Mouse (Mus musculus) small intestine, adult 2 months (tissue): ENCODE results near the gene Mnat1. TPM values are rescaled to one million over a fixed set of nuclear protein-coding genes. Genes with fewer than 3 reads are reported as not detected.

ENCODE experiments used
- H3K27ac ChIP-seq: fragments of 200-500 bp; 2 replicates; pipeline ENCODE4 v1.5.1; 2012; ENCODE audit warnings: low read depth, low read length, control low read depth, inconsistent platforms; ENCODE audit not compliant: insufficient read depth
- H3K27me3 ChIP-seq: fragments of 200-500 bp; 2 replicates; pipeline ENCODE4 v1.6.1; 2012; ENCODE audit warnings: mild to moderate bottlenecking, moderate library complexity, low read length, inconsistent platforms; ENCODE audit not compliant: control insufficient read depth, insufficient read depth
- H3K36me3 ChIP-seq: fragments of 200-500 bp; 2 replicates; pipeline ENCODE4 v1.6.1; 2012; ENCODE audit warnings: mild to moderate bottlenecking, low read length, control low read depth, inconsistent platforms; ENCODE audit not compliant: control insufficient read depth, insufficient read depth
- H3K4me1 ChIP-seq: fragments of 200-500 bp; 2 replicates; pipeline ENCODE4 v1.6.1; 2012; ENCODE audit warnings: low read length, inconsistent platforms, mixed read lengths; ENCODE audit not compliant: control insufficient read depth, insufficient read depth, insufficient read length
- H3K4me3 ChIP-seq: fragments of 200-500 bp; 2 replicates; pipeline ENCODE4 v1.5.1; 2012; ENCODE audit warnings: low read depth, mild to moderate bottlenecking, control low read depth, inconsistent platforms, low read length, moderate library complexity
- CTCF ChIP-seq: fragments of 200-500 bp; IDR thresholded peaks from 2 replicates; pipeline ENCODE4 v1.5.1; 2012; ENCODE audit warnings: low read depth, mild to moderate bottlenecking, control low read depth, inconsistent platforms, low read length, moderate library complexity, mixed read lengths; ENCODE audit not compliant: insufficient replicate concordance, insufficient read length; ENCODE audit errors: extremely low read depth
- POLR2A ChIP-seq: fragments of 200-500 bp; IDR thresholded peaks from 2 replicates; pipeline ENCODE4 v1.6.1; 2012; ENCODE audit warnings: low read depth, mild to moderate bottlenecking, control low read depth, inconsistent platforms, low read length, moderate library complexity
- WGBS: fragments of 180-500 bp; shearing (Covaris S2); methylation state at CpG from one replicate; pipeline ENCODE4 v1.1.7; 2018; 5-methylcytosine and 5-hydroxymethylcytosine counted together
- polyA plus RNA-seq: library from polyadenylated mRNA; depleted of rRNA; stranded (reverse); fragments of >200 nt; gene quantifications from 2 replicates; pipeline ENCODE4 v1.2.3, GENCODE M21; 2012; rRNA removed

The Mnat1 gene
- polyA plus RNA-seq, 1 experiment = 1.7 TPM

DNA sequence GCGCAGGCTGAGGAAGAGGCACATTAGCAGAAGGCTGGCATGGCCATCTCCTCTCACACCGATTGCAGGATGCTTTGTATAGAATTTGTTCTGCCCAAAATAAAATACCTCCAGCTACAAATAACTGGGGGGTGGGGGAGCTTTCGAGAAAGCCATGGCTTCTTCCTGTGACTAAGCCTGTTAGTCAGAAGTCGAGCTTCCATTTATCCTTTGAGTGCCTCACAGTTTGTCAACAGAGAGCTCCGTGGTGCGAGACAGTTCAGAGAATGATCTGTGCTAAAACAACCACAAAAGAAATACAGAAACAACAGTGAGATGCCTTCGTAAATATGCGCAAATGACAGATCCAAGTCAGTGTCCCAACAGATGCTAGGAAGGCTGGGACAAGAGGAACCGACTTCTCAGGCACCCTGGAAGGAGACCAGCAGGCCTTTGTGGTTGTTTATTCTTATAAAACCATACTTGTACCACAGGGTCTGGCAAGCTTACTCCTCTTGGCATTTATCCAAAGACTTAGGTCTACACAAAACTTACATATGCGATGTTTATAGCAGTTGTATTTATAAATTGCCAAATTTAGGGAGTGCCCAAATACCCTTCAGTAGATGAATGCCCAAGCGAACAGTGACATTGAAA, 172.1 kb downstream of the Mnat1 start:
- Histone ChIP-seq H3K4me3 (no peak overlapping the region), H3K27me3 (no peaks in the 10 kb centered on the region), H3K36me3 (peaks cover 4% of the 10 kb centered on the region), H3K4me1 (peaks cover 2% of the 10 kb centered on the region; the same call in 1 of the 2 replicates), H3K27ac (no peak overlapping the region)
- TF ChIP-seq CTCF = no peak
- no peak for TF ChIP-seq POLR2A
- WGBS = 77% methylated on average over 11 of the region's 11 CpGs

DNA sequence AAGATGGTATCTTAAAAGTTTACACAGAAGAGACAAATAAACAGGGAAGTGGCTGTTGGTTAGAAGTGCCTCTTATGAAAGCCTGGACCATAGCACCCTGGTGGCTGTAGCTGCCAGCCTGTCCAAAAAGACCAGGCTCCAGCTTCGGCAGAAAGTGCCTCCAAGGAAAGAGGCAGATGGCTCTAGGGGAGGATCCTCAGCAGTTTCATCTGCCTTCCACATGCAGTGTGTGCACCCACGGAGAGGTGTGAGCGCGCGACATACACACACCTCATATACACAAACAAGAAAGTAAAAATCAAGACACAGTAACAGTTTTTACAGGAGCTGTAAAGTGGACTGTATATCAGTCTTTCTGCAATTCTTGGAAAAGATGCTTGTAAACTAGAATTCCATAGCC, 175.1 kb downstream of the Mnat1 start:
- WGBS = 94% methylated on average over 5 of the region's 5 CpGs
- no peaks in the 10 kb centered on the region for H3K27me3 ChIP-seq
- H3K36me3 ChIP-seq = no peaks in the 10 kb centered on the region; the same call in 1 of the 2 replicates
- no peak overlapping the region for H3K4me3 ChIP-seq
- H3K27ac ChIP-seq = no peak overlapping the region
- TF ChIP-seq POLR2A = no peak
- TF ChIP-seq CTCF = no peak
- H3K4me1 ChIP-seq = peaks cover 2% of the 10 kb centered on the region; the same call in 1 of the 2 replicates

DNA sequence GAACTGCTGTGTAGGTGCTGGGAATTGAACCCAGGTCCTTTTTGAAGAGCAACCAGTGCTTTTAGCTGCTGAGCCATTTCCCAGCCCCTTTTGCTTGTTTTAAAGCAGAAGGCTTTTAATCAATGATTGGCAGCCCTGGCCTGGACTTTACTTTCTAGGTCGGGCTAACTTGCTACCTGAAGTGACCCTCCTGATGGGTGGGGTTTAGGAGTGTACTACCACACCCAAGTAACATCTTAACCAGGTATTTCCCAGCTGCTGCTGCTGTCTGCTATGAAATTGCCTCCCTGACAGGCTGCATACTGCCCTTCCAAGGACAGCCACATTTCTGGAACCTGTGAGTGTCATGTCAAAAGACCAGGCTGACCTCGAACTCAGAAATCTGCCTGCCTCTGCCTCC, 177.0 kb downstream of the Mnat1 start:
- 59% methylated on average over 2 of the region's 2 CpGs for WGBS
- no peak for TF ChIP-seq CTCF
- no peak for TF ChIP-seq POLR2A
- Histone ChIP-seq H3K36me3 (no peaks in the 10 kb centered on the region; the same call in 1 of the 2 replicates), H3K27ac (no peak overlapping the region), H3K4me1 (peaks cover 2% of the 10 kb centered on the region; the same call in 1 of the 2 replicates), H3K4me3 (no peak overlapping the region), H3K27me3 (no peaks in the 10 kb centered on the region)

DNA sequence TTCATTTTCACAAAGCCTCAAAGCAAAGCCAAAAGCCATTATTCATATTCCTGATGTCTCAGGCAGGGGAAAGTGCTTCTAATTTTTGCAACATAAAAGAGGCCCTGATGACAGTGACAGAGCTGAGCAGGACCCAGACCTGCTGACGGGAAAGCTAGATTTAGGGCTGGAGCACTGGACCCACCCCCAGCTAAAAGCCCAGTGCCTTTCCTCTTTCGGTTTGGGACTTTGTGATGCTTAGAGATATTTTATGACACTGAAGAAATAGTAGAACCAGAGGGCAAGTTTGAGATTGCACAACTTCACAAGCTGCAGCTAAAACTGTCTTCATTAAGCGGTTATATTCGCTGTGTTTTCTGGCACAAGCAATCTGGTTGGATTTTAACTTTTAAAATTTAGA, 181.1 kb downstream of the Mnat1 start:
- Histone ChIP-seq H3K4me3 (no peak overlapping the region), H3K27ac (no peak overlapping the region), H3K27me3 (no peaks in the 10 kb centered on the region), H3K36me3 (no peaks in the 10 kb centered on the region), H3K4me1 (peaks cover 2% of the 10 kb centered on the region; the same call in 1 of the 2 replicates)
- TF ChIP-seq POLR2A (no peak), CTCF (no peak)
- WGBS = 66% methylated on average over 4 of the region's 4 CpGs

DNA sequence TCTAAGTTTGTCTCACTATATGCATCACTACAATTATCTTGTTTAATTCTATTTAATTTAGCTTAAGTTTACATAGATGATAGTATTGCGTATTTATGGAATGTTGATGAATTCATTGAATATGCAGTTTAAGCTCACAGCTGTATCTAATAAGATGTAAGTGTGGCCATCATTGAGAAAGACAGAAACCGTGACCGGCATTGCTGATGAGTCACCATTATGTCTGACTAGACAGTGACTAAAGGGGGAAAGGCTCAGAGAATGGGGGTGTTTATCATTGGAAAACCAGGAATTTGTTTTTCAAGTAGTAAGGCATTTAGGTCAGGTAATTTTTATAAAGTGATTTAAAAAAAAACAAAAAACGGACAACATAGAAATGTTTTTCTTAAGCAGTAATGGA, 184.2 kb downstream of the Mnat1 start:
- Histone ChIP-seq H3K4me1 (no peaks in the 10 kb centered on the region), H3K36me3 (no peaks in the 10 kb centered on the region), H3K27me3 (no peaks in the 10 kb centered on the region), H3K27ac (no peak overlapping the region), H3K4me3 (no peak overlapping the region)
- TF ChIP-seq POLR2A = no peak
- no peak for TF ChIP-seq CTCF
- WGBS = 88% methylated on average over 4 of the region's 4 CpGs

DNA sequence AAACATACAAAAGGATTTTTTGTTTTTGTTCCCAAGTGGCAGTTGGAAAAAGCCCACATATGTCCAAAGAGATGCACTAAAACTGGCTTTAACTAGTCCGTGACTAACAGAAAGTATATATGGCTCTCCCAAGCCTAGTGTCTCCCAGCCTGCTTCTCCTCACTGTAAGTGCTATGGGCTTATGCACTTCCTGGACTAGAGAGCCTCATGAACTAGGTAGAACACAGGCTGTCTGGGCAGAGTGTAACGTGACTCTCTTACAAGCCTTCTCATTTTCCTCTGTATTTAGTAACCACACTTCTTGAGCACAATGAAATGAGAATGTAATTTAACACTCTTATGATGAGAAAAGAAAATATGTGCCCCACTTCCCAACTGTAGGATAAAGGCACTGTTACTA, 185.2 kb downstream of the Mnat1 start:
- 89% methylated on average over 2 of the region's 2 CpGs for WGBS
- TF ChIP-seq CTCF = no peak
- TF ChIP-seq POLR2A = no peak
- Histone ChIP-seq H3K36me3 (no peaks in the 10 kb centered on the region), H3K4me1 (no peaks in the 10 kb centered on the region), H3K27ac (no peak overlapping the region), H3K4me3 (no peak overlapping the region), H3K27me3 (no peaks in the 10 kb centered on the region)

DNA sequence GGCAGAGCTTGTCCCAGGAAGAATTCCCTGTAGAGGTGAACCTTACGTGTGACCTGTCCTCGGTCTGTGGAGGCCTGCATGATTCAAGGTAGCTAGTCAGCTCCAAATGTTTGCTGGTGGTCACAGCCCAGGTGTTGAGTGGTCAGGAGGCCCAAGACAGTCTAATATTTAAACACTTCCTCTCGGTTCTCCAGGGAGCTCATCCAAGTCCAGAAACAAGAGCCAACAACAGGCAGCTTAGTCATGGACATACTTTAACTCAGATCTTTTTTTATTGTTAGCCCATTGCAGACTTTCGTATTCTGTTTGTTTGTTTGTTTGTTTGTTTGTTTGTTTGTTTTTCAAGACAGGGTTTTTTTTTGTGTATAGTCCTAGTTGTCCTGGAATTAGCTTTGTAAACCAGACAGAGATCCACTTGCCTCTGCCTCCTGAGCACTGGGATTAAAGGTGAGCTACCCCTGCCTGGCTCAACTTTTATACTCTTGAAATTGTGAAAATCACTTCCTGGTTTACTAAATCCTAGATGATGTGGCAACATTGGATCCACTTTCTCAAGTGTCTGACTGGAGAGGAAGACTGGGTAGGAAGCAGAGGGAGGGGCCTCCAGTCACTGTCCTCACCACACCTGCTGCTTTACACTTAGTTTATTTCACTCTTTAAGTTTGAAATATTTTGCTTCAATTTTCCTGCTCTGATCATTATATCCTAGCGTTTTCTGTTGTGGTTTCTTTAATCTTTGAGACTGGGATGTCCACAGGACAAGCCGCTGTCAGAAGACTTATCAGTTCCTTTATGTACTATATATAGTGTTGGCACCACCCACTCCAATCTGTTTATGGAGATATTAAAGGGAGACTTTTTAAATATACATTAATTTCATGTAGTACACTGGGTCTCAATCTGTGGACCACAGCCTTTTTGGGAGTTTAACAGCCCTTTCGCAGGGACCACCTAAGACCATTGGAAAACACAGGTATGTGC, 194.5 kb downstream of the Mnat1 start:
- TF ChIP-seq CTCF = no peak
- no peak for TF ChIP-seq POLR2A
- H3K27ac ChIP-seq = no peak overlapping the region
- no peak overlapping the region for H3K4me3 ChIP-seq
- peaks cover 2% of the 10 kb centered on the region; the same call in 1 of the 2 replicates for H3K36me3 ChIP-seq
- WGBS = 86% methylated on average over 7 of the region's 7 CpGs
- H3K27me3 ChIP-seq = no peaks in the 10 kb centered on the region
- H3K4me1 ChIP-seq = no peaks in the 10 kb centered on the region

Other genes starting within 250 kb of the Mnat1 start
- not detected in 2 replicates for gene Six6, start 183.8 kb upstream of the Mnat1 start, polyA plus RNA-seq
- not detected in 2 replicates for gene 4930447C04Rik, start 182.9 kb upstream of the Mnat1 start, polyA plus RNA-seq
- gene Six1, start 69.8 kb upstream of the Mnat1 start, polyA plus RNA-seq = not detected in 2 replicates
- 0.03 and 0.08 TPM in 2 replicates for gene Six4, start 10.3 kb upstream of the Mnat1 start, polyA plus RNA-seq
- 0.81 and 1.3 TPM in 2 replicates for gene Trmt5, start 163.0 kb downstream of the Mnat1 start, polyA plus RNA-seq
- 3.8 and 13.6 TPM in 2 replicates for gene Slc38a6, start 163.1 kb downstream of the Mnat1 start, polyA plus RNA-seq